Mouse (Mus musculus) Patski (cell line): Measurements from ENCODE around the gene Atp5h. TPM values are rescaled to one million over a fixed set of nuclear protein-coding genes. Genes with fewer than 3 reads are reported as not detected.

Source experiments
- ATAC-seq: fragments of 100-300 bp; one replicate; pipeline ENCODE4 v1.8.0; 2021
- CTCF ChIA-PET: fragments of 350-600 bp; sonication (Branson Sonifier 250); formaldehyde crosslinking; loops from one replicate; lab custom pipeline; 2022; ENCODE audit warnings: inconsistent platforms; lab: Charles Lee
- POLR2A ChIA-PET: fragments of 350-600 bp; sonication (Branson Sonifier 250); formaldehyde crosslinking; loops from one replicate; lab custom pipeline; 2022; ENCODE audit warnings: antibody characterized with exemption, inconsistent platforms; lab: Charles Lee
- DNase-seq: peaks from one replicate; pipeline ENCODE4 v3.0.0-alpha.2; 2011; ENCODE audit warnings: low read depth, low spot score
- H3K27me3 ChIP-seq: fragments of 371-371 bp; one replicate; pipeline ENCODE4 v1.5.1; 2021
- CTCF ChIP-seq: fragments of 100-300 bp; IDR thresholded peaks from one replicate; pipeline ENCODE4 v1.5.1; 2021
- in situ Hi-C: fragments of 300-500 bp; cut with MboI; formaldehyde crosslinking; loops from 3 replicates; pipeline ENCODE4 v1.11.1; 2018; ENCODE audit warnings: low pct_unique_long_range_greater_than_20kb, mixed read lengths
- polyA plus RNA-seq: library from polyadenylated mRNA; unstranded; gene quantifications from one replicate; pipeline ENCODE4 v1.2.3, GENCODE M21; 2021

The Atp5h gene
- polyA plus RNA-seq, 1 experiment from 2014 or later, result 727 TPM

- POLR2A ChIA-PET, result interaction anchor here (1.3 kb wide), 1 partner anchor 17 kb away, joined by 3 read pairs; no protein-coding TSS in a partner anchor
- ATAC-seq, result no peak
- DNase-seq, result no peak
- TF ChIP-seq CTCF, result no peak
- CTCF ChIA-PET, result interaction anchor here (1.0 to 2.1 kb wide), 3 partner anchors 10 to 32 kb away, joined by 3 to 9 read pairs (median 4); no protein-coding TSS in a partner anchor
- in situ Hi-C loops, result no loop called here
- H3K27me3 ChIP-seq, result no peaks in the 10 kb centered on the region
Observed at GRCm38 (mm10) chr11:115439326-115439725, 19.6 kb upstream of the Atp5h start.

- DNase-seq (no peak), ATAC-seq (no peak)
- TF ChIP-seq CTCF, result no peak
- H3K27me3 ChIP-seq, result no peaks in the 10 kb centered on the region
- ChIA-PET POLR2A (interaction anchor here (0.6 kb wide), 1 partner anchor 19 kb away, joined by 3 read pairs; no protein-coding TSS in a partner anchor), CTCF (no interaction called here)
- in situ Hi-C loops, result no loop called here
Observed at GRCm38 (mm10) chr11:115437571-115438122, 17.9 kb upstream of the Atp5h start.

GRCm38 (mm10) chr11:115435596-115436337, 16.0 kb upstream of the Atp5h start:
- POLR2A ChIA-PET, result no interaction called here
- DNase-seq, result no peak

GRCm38 (mm10) chr11:115433342-115433741, 13.6 kb upstream of the Atp5h start:
- no peaks in the 10 kb centered on the region for H3K27me3 ChIP-seq
- TF ChIP-seq CTCF, result no peak
- ATAC-seq (no peak), DNase-seq (no peak)
- POLR2A ChIA-PET, result no interaction called here
- CTCF ChIA-PET, result no interaction called here
- in situ Hi-C loops, result loop anchor here (5.0 kb wide), 1 partner anchor 39 kb away; no protein-coding TSS in a partner anchor

More at GRCm38 (mm10) chr11:115435596-115436337, 16.0 kb upstream of the Atp5h start:
- no peak for TF ChIP-seq CTCF
- ATAC-seq, result no peak
- H3K27me3 ChIP-seq, result no peaks in the 10 kb centered on the region
- CTCF ChIA-PET, result interaction anchor here (0.8 kb wide), 1 partner anchor 8 kb away, joined by 3 read pairs; no protein-coding TSS in a partner anchor
- in situ Hi-C loops, result no loop called here

GRCm38 (mm10) chr11:115432814-115433213, 13.1 kb upstream of the Atp5h start:
- TF ChIP-seq CTCF, result no peak
- in situ Hi-C loops, result loop anchor here (5.0 kb wide), 1 partner anchor 39 kb away; no protein-coding TSS in a partner anchor
- ChIA-PET POLR2A (no interaction called here), CTCF (no interaction called here)
- H3K27me3 ChIP-seq, result no peaks in the 10 kb centered on the region
- ATAC-seq (no peak), DNase-seq (no peak)

- ATAC-seq (no peak), DNase-seq (no peak)
- in situ Hi-C loops, result loop anchor here (5.0 kb wide), 1 partner anchor 42 kb away; no protein-coding TSS in a partner anchor
- H3K27me3 ChIP-seq, result no peaks in the 10 kb centered on the region
- TF ChIP-seq CTCF, result no peak
- ChIA-PET CTCF (no interaction called here), POLR2A (no interaction called here)
Observed at GRCm38 (mm10) chr11:115430561-115430960, 10.8 kb upstream of the Atp5h start.

- no peak for DNase-seq
- ChIA-PET CTCF (interaction anchor here (1.5 kb wide), 1 partner anchor 42 kb away, joined by 5 read pairs; no protein-coding TSS in a partner anchor), POLR2A (no interaction called here)
- ATAC-seq, result no peak
- TF ChIP-seq CTCF, result no peak
- in situ Hi-C loops, result no loop called here
- no peaks in the 10 kb centered on the region for H3K27me3 ChIP-seq
Observed at GRCm38 (mm10) chr11:115429307-115429706, 9.5 kb upstream of the Atp5h start.

- DNase-seq, result no peak
- CTCF ChIA-PET, result interaction anchor here (0.6 to 3.6 kb wide), 18 partner anchors 12 to 131 kb away, joined by 3 to 18 read pairs (median 4); partner anchors contain the start of gene Armc7
- in situ Hi-C loops, result no loop called here
- no peak for TF ChIP-seq CTCF
- POLR2A ChIA-PET, result interaction anchor here (1.2 kb wide), 1 partner anchor 9 kb away, joined by 3 read pairs; no protein-coding TSS in a partner anchor
- no peaks in the 10 kb centered on the region for H3K27me3 ChIP-seq
- ATAC-seq, result no peak
Observed at GRCm38 (mm10) chr11:115427482-115428331, 7.9 kb upstream of the Atp5h start.

GRCm38 (mm10) chr11:115425671-115426070, 5.9 kb upstream of the Atp5h start:
- H3K27me3 ChIP-seq, result no peaks in the 10 kb centered on the region
- ATAC-seq, result no peak
- DNase-seq, result no peak
- CTCF ChIA-PET, result interaction anchor here (1.6 to 3.6 kb wide), 5 partner anchors 35 to 49 kb away, joined by 3 to 14 read pairs (median 5); partner anchors contain the start of genes Armc7 and Slc16a5
- in situ Hi-C loops, result no loop called here
- TF ChIP-seq CTCF, result no peak
- POLR2A ChIA-PET, result interaction anchor here (0.7 kb wide), 1 partner anchor 27 kb away, joined by 5 read pairs; no protein-coding TSS in a partner anchor

GRCm38 (mm10) chr11:115424666-115425065, 4.9 kb upstream of the Atp5h start:
- POLR2A ChIA-PET, result interaction anchor here (1.1 kb wide), 1 partner anchor 11 kb away, joined by 4 read pairs; no protein-coding TSS in a partner anchor
- H3K27me3 ChIP-seq, result no peaks in the 10 kb centered on the region
- no peak for DNase-seq
- TF ChIP-seq CTCF, result no peak
- in situ Hi-C loops, result no loop called here
- CTCF ChIA-PET, result no interaction called here
- ATAC-seq, result no peak
